Mouse (Mus musculus) skeletal muscle tissue, adult 2 months (tissue): ENCODE measurements around the gene Fam126a.
"Not testable (repeated sequence)": the region's sequence is repeated elsewhere in the genome, so short reads cannot be mapped to it uniquely, and the experiment has no call there.

Experiments
- DNase-seq: peaks from one replicate; pipeline ENCODE4 v3.0.0-alpha.2; 2012; ENCODE audit warnings: low read depth, low spot score

Gene Fam126a

GRCm38 (mm10) chr5:23900190-23900589, 130.3 kb downstream of the Fam126a start:
- DNase-seq: no peak

- no peak for DNase-seq
Observed at GRCm38 (mm10) chr5:23893864-23894771, 136.4 kb downstream of the Fam126a start.

GRCm38 (mm10) chr5:23893156-23893863, 137.2 kb downstream of the Fam126a start:
- DNase-seq: no peak

- no peak for DNase-seq
Observed at GRCm38 (mm10) chr5:23890734-23891133, 139.8 kb downstream of the Fam126a start.

- DNase-seq: no peak
Observed at GRCm38 (mm10) chr5:23889461-23889860, 141.0 kb downstream of the Fam126a start.

GRCm38 (mm10) chr5:23887111-23887510, 143.4 kb downstream of the Fam126a start:
- no peak for DNase-seq

GRCm38 (mm10) chr5:23874457-23874856, 156.0 kb downstream of the Fam126a start:
- no peak for DNase-seq

GRCm38 (mm10) chr5:23872586-23872985, 157.9 kb downstream of the Fam126a start:
- no peak for DNase-seq

GRCm38 (mm10) chr5:23871323-23871722, 159.2 kb downstream of the Fam126a start:
- not testable (repeated sequence) for DNase-seq

- no peak for DNase-seq
Observed at GRCm38 (mm10) chr5:23865941-23866340, 164.5 kb downstream of the Fam126a start.
